In genomic region chr2:139966288-139966687, GRCm38 (mm10) we compare ENCODE assay signal across 9 mouse cellular contexts.
DNase-seq lines count a peak whose midpoint lies in the region; ATAC-seq and TF ChIP-seq lines count a peak whose summit lies in the region.
"Had no signal": no experiment of that assay in that cellular context is flagged by ENCODE, and none has a peak within 500 bp of the region (broad histone marks: within the 10 kb centered on the region; RNA-seq: fewer than 3 reads in every experiment).

No protein-coding gene starts in this region.

- no peak for ATAC-seq in Patski

- H3K4me3 ChIP-seq in layer of hippocampus, adult 2 months = no peak overlapping the region
- H3K4me3 ChIP-seq: neural tube, embryonic 13.5 days had no signal

- H3K27me3 ChIP-seq in Patski = no peaks in the 10 kb centered on the region
- H3K27me3 ChIP-seq: neural tube, embryonic 13.5 days had no signal

- in situ Hi-C loops in Patski (cut with MboI; ENCODE audit: low pct_unique_long_range_greater_than_20kb) = loop anchor here (5.0 to 10.0 kb wide), 2 partner anchors 184 to 371 kb away; no protein-coding TSS in a partner anchor

- DNase-seq in cerebellum, adult 18-20 months = peak; percentile 22 to 26
- DNase-seq in cerebellum, adult 11-12 months = no peak
- DNase-seq in layer of hippocampus, adult 2 months (ENCODE audit: low spot score in 2 of 2) = peak in 1 of 2 experiments; percentile 47
- DNase-seq in layer of hippocampus, adult 9-11 months = no peak
- peak; percentile 12 for DNase-seq in Patski (ENCODE audit: low read depth, low spot score)
- peak; percentile 79 for DNase-seq in embryo, embryonic 10.5 days (ENCODE audit: low spot score)
- peak; percentile 8 for DNase-seq in layer of hippocampus, adult 9-10 months (ENCODE audit: low spot score)
- peak; percentile 23 for DNase-seq in retina, postnatal 1 day

- CTCF ChIA-PET in Patski (lab: Charles Lee) = interaction anchor here (0.7 to 1.6 kb wide), 4 partner anchors 11 to 210 kb away, joined by 3 read pairs; no protein-coding TSS in a partner anchor

- no peak overlapping the region for H3K27ac ChIP-seq in layer of hippocampus, adult 2 months
- H3K27ac ChIP-seq: neural tube, embryonic 13.5 days had no signal

- TF ChIP-seq CTCF in layer of hippocampus, adult 2 months (conservative IDR thresholded peaks at IDR 0.05) = peak; percentile 81
- TF ChIP-seq CTCF in Patski (IDR thresholded peaks at IDR 0.05) = peak; percentile 63

- POLR2A ChIA-PET in Patski (lab: Charles Lee) = no interaction called here

Comparison
In these comparisons a context has a peak if more than half of its experiments do, and no peak if none do; other contexts are left out.
1. DNase-seq: peak in cerebellum, adult 18-20 months (2 of 2), Patski (single experiment), embryo, embryonic 10.5 days (single experiment), layer of hippocampus, adult 9-10 months (single experiment) and retina, postnatal 1 day (single experiment); none in cerebellum, adult 11-12 months (single experiment) and layer of hippocampus, adult 9-11 months (single experiment).